Mouse (Mus musculus) kidney, adult 2 months (tissue): ENCODE measurements around the gene Fdx1l.

Experiments used
- CTCF ChIP-seq: fragments of 200-500 bp; conservative IDR thresholded peaks from 2 replicates; pipeline ENCODE4 v1.5.1; 2011; ENCODE audit warnings: low read depth, mild to moderate bottlenecking, control low read depth, low read length, moderate library complexity, mixed read lengths; ENCODE audit not compliant: insufficient read depth, insufficient read length
- POLR2A ChIP-seq: fragments of 200-500 bp; IDR thresholded peaks from one replicate; pipeline ENCODE4 v1.6.1; 2011; ENCODE audit warnings: low read depth, low read length, control low read depth

DNA sequence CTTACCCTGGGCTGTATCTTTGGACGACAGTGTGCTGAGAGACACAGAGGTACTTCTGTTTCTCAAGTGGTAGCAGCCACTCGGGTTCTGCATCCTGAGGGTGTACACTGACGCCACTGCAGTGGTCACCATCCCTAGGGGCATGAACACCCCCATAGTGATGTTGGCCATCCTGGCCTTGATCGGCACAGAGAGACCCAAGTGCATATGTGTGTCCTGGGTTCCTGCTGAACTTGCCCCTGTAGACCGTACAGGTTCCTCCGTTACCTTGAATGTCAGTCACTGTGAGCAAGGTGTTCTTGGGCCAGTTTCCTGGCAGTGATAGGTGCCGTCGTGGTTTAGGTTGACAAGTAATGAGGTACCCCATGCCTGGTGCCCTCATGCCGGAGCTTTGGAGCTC, 20.0 kb upstream of the Fdx1l start:
- no peak for TF ChIP-seq POLR2A
- TF ChIP-seq CTCF: no peak
